Mouse (Mus musculus): ENCODE results near the gene Stx1a.
A peak's percentile ranks its signal among the peaks of the same experiment; 100 is the strongest.

GRCm38 (mm10) chr5:135023344-135024173 is at the start of gene Stx1a:
- TF ChIP-seq CTCF (IDR thresholded peaks at IDR 0.05; ENCODE audit: borderline replicate concordance, insufficient read depth, low read length): no peak
- peak; percentile 90 for TF ChIP-seq POLR2A (IDR thresholded peaks at IDR 0.05; ENCODE audit: low read depth, low read length)
